Mouse (Mus musculus) NIH3T3 (cell line): Measurements from ENCODE around the gene Higd2a.
A peak's percentile ranks its signal among the peaks of the same experiment; 100 is the strongest.

ENCODE experiments used
- DNase-seq: peaks from one replicate; pipeline ENCODE4 v3.0.0-alpha.2; 2012; ENCODE audit warnings: low read depth

Higd2a gene

DNA sequence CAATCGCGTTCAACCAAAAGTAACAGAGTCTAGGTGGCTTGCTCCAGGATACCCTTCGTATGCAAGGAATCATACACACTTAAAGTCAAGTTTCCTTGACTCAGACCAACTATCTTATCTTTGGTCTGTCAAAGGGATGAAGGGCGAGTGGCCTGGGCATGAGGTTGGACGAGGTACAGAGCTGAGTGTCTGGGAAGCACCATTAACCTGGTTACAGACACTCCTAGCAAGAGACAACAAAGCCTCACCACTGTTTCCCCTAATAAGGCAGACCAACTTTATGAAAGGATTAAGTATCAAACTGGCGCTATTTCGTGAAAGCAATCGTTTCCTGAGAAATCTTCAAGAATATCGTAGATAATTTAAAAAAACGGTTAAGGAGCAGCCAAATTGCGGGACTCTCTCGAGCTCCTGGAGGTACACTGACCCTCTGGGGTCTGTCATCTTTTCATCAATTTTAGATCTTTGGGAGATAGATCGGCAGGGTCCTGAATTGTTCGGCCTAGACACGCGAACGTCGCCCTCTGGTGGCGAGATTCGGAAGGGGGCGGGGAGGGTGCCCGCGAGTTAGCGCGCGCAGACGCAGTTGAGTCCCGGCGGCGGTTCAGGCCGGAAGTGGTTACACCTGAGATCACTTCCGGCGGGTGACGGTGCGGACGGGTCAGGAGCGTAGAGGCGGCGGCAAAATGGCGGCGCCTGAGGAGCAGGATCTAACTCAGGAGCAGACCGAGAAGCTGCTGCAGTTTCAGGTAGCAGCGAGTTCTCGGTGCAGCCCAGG lies 31.3 kb downstream of the Higd2a start, which contains the start of gene Faf2:
TSS of gene Faf2 (plus strand) at position 630 of the 778 bp plus-strand sequence.
- DNase-seq: peak; percentile 97

- DNase-seq: peak; percentile 45
Measured at GRCm38 (mm10) chr13:54621960-54622521, 32.0 kb downstream of the Higd2a start.

- peak; percentile 82 for DNase-seq
Measured at GRCm38 (mm10) chr13:54629128-54629527, 39.1 kb downstream of the Higd2a start.

GRCm38 (mm10) chr13:54632731-54633277 lies 42.8 kb downstream of the Higd2a start:
- no peak for DNase-seq

DNA sequence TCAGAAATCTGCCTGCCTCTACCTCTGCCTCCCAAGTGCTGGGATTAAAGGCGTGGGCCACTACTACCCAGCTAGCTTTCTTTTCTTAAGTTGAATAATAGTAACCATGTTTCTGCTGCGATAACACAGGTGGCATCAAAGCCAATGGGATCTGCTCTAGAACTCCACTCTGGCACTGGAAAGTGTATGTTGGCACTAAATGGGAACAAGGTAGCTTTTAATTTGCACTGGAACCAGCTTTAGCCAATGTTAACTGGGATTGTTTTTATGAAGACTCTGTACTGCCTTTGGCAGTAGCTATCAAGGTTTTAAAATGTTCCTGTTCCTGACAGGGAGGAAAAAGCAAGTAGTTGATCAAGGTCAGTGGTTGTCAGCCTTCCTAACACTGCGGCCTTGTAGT lies 45.0 kb downstream of the Higd2a start:
- no peak for DNase-seq
